Mouse (Mus musculus): ENCODE data around the gene Utp3. TPM values are rescaled to one million over a fixed set of nuclear protein-coding genes. Genes with fewer than 3 reads are reported as not detected.

Utp3 gene
- total and polyA plus RNA-seq, 3 experiments: 55.5 to 169 (median 66.6) TPM

DNA sequence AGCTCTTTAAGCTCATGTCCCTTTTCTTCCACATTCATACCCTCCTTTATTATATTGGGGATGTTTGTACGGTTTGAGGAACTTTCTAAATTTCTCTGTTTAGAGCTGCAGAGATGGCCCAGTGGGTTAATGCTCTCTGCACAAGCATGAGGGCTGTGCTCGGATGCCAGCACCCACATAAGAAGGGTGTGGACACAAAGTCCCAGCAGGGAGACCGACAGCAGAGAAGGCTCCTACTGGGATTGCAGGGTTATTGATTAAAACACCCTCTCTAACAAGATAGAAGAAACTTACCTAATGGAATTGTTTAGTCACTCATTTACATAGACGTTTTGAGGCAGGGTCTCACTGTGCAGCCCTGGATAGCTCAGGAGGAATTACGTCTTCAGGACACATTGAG lies 34.2 kb downstream of the Utp3 start:
- Histone ChIP-seq H3K4me1 (ENCODE audit: control insufficient read depth in 1 of 2, insufficient read depth in 2 of 2) (peaks cover 2 to 7% of the 10 kb centered on the region in 2 experiments; a peak in 2 of 4 replicates), H3K27me3 (replicated peaks) (no peaks in the 10 kb centered on the region), H3K36me3 (replicated peaks in 1 of 2; ENCODE audit: control insufficient read depth in 1 of 2, insufficient read depth in 1 of 2, low read length in 1 of 2) (peaks cover 8 to 70% of the 10 kb centered on the region in 2 experiments), H3K4me2 (ENCODE audit: insufficient read depth, low read depth, poor library complexity, severe bottlenecking) (no peak overlapping the region), H3K4me3 (replicated peaks in 1 of 3; ENCODE audit: low read depth in 2 of 3, low read length in 2 of 3, poor library complexity in 1 of 3) (no peak overlapping the region), H3K79me2 (replicated peaks; ENCODE audit: control insufficient read depth, extremely low read depth, insufficient read depth, poor library complexity, severe bottlenecking) (peaks cover 4% of the 10 kb centered on the region), H3K9me3 (replicated peaks; ENCODE audit: low read length) (no peaks in the 10 kb centered on the region), H3K9ac (ENCODE audit: insufficient read depth, low read depth) (no peak overlapping the region), H3K27ac (ENCODE audit: insufficient read depth, low read depth) (no peak overlapping the region)
- no peak for TF ChIP-seq ZKSCAN1 (IDR thresholded peaks at IDR 0.05; ENCODE audit: borderline replicate concordance, low read depth, low read length)
- TF ChIP-seq ZMIZ1 (IDR thresholded peaks at IDR 0.05; ENCODE audit: low read depth, low read length): no peak
- TF ChIP-seq ZNF384 (IDR thresholded peaks at IDR 0.05; ENCODE audit: low read depth, low read length): no peak
- no peak for TF ChIP-seq CHD2 (IDR thresholded peaks at IDR 0.05; ENCODE audit: low read length)
- TF ChIP-seq RAD21 (IDR thresholded peaks at IDR 0.05; ENCODE audit: low read depth, low read length): no peak
- no peak for TF ChIP-seq MEF2A (IDR thresholded peaks at IDR 0.05; ENCODE audit: borderline replicate concordance, low read depth, low read length)
- TF ChIP-seq JUN (IDR thresholded peaks at IDR 0.05; ENCODE audit: insufficient read depth, low read depth, low read length): no peak
- TF ChIP-seq PAX5 (IDR thresholded peaks at IDR 0.05; ENCODE audit: low read length): no peak
- no peak for TF ChIP-seq USF2 (conservative IDR thresholded peaks at IDR 0.05; ENCODE audit: low read depth, low read length)
- no peak for TF ChIP-seq UBTF (IDR thresholded peaks at IDR 0.05; ENCODE audit: low read depth, low read length)
- no peak for TF ChIP-seq ELF1 (IDR thresholded peaks at IDR 0.05; ENCODE audit: low read depth, low read length)
- TF ChIP-seq IRF4 (IDR thresholded peaks at IDR 0.05; ENCODE audit: low read depth, low read length): no peak
- TF ChIP-seq BHLHE40 (IDR thresholded peaks at IDR 0.05; ENCODE audit: low read depth, low read length): no peak
- no peak for DNase-seq (ENCODE audit: extremely low read depth)
- in situ Hi-C loops (cut with MboI; ENCODE audit: low pct_ligation_motif_present, low pct_unique_long_range_greater_than_20kb, low sequenced_read_pairs): no loop called here
- dilution Hi-C loops (cut with MboI; ENCODE audit: extremely low pct_ligation_motif_present, extremely low pct_unique_long_range_greater_than_20kb, low sequenced_read_pairs): no loop called here

GRCm38 (mm10) chr5:88593421-88594172 lies 39.3 kb downstream of the Utp3 start:
- no peaks in the 10 kb centered on the region for H3K27me3 ChIP-seq (replicated peaks)
- no peak for DNase-seq (ENCODE audit: extremely low read depth)
- no peak overlapping the region for H3K4me3 ChIP-seq (replicated peaks in 1 of 3; ENCODE audit: low read depth in 2 of 3, low read length in 2 of 3, poor library complexity in 1 of 3)
- no peak overlapping the region for H3K27ac ChIP-seq (ENCODE audit: insufficient read depth, low read depth)
- dilution Hi-C loops (cut with MboI; ENCODE audit: extremely low pct_ligation_motif_present, extremely low pct_unique_long_range_greater_than_20kb, low sequenced_read_pairs) (no loop called here), in situ Hi-C loops (cut with MboI; ENCODE audit: low pct_ligation_motif_present, low pct_unique_long_range_greater_than_20kb, low sequenced_read_pairs) (no loop called here)
- H3K36me3 ChIP-seq (replicated peaks in 1 of 2; ENCODE audit: control insufficient read depth in 1 of 2, insufficient read depth in 1 of 2, low read length in 1 of 2): peaks cover 0 to 63% of the 10 kb centered on the region in 2 experiments
- H3K9ac ChIP-seq (ENCODE audit: insufficient read depth, low read depth): no peak overlapping the region
- H3K79me2 ChIP-seq (replicated peaks; ENCODE audit: control insufficient read depth, extremely low read depth, insufficient read depth, poor library complexity, severe bottlenecking): no peaks in the 10 kb centered on the region; the same call in 1 of the 2 replicates
- TF ChIP-seq SIN3A (IDR thresholded peaks at IDR 0.05; ENCODE audit: low read length): no peak
- no peak for TF ChIP-seq MEF2A (IDR thresholded peaks at IDR 0.05; ENCODE audit: borderline replicate concordance, low read depth, low read length)
- H3K9me3 ChIP-seq (replicated peaks; ENCODE audit: low read length): no peaks in the 10 kb centered on the region
- no peak overlapping the region for H3K4me2 ChIP-seq (ENCODE audit: insufficient read depth, low read depth, poor library complexity, severe bottlenecking)
- H3K4me1 ChIP-seq (ENCODE audit: control insufficient read depth in 1 of 2, insufficient read depth in 2 of 2): 0 out of 4 replicates have a peak, but pooled peaks cover 0 to 2% of the 10 kb centered on the region in 2 experiments
